Mouse (Mus musculus) liver, embryonic 11.5 days (tissue): Measurements from ENCODE around the gene Kctd19. TPM values are rescaled to one million over a fixed set of nuclear protein-coding genes. Genes with fewer than 3 reads are reported as not detected.

Experiments
- ATAC-seq: fragments of 200-750 bp; cut with Nextera tagmentation; replicated peaks from 2 replicates; pipeline ENCODE4 v1.8.0; 2017; ENCODE audit warnings: moderate number of reproducible peaks, mild to moderate bottlenecking, moderate TSS enrichment, moderate library complexity; ENCODE audit not compliant: low FRiP score
- DNase-seq: peaks from one replicate; pipeline ENCODE4 v3.0.0-alpha.2; 2017; ENCODE audit warnings: low spot score
- H3K27ac ChIP-seq: fragments of 300-500 bp; sonication (generic); 2 replicates; pipeline ENCODE4 v1.5.1; 2014; ENCODE audit warnings: mild to moderate bottlenecking, low read depth, low read length, control low read depth
- H3K27me3 ChIP-seq: fragments of 300-500 bp; sonication (generic); replicated peaks from 2 replicates; pipeline ENCODE4 v1.6.1; 2014; ENCODE audit warnings: low read length, mixed read lengths; ENCODE audit not compliant: control insufficient read depth, insufficient read depth
- H3K36me3 ChIP-seq: fragments of 300-500 bp; sonication (generic); 2 replicates; pipeline ENCODE4 v1.6.1; 2014; ENCODE audit warnings: mild to moderate bottlenecking, low read length, moderate library complexity, mixed read lengths; ENCODE audit not compliant: control insufficient read depth, insufficient read depth
- H3K4me1 ChIP-seq: fragments of 300-500 bp; sonication (generic); replicated peaks from 2 replicates; pipeline ENCODE4 v1.6.1; 2014; ENCODE audit warnings: low read length, mixed read lengths; ENCODE audit not compliant: control insufficient read depth, insufficient read depth
- H3K4me2 ChIP-seq: fragments of 300-500 bp; sonication (generic); 2 replicates; pipeline ENCODE4 v1.6.1; 2014; ENCODE audit warnings: mild to moderate bottlenecking, control low read depth, moderate library complexity
- H3K4me3 ChIP-seq: fragments of 300-500 bp; sonication (generic); 2 replicates; pipeline ENCODE4 v1.5.1; 2014; ENCODE audit warnings: low read depth, low read length, control low read depth
- H3K9ac ChIP-seq: fragments of 300-500 bp; sonication (generic); 2 replicates; pipeline ENCODE4 v1.6.1; 2014; ENCODE audit warnings: low read depth, low read length, control low read depth
- H3K9me3 ChIP-seq: fragments of 300-500 bp; sonication (generic); 2 replicates; pipeline ENCODE4 v1.6.1; 2016; ENCODE audit warnings: low read length, inconsistent platforms, mixed read lengths; ENCODE audit not compliant: control insufficient read depth
- WGBS: fragments of 180-500 bp; shearing (Covaris S2); extraction: QIAGEN DNeasy Blood & Tissue Kit; methylation state at CpG from one replicate; pipeline ENCODE4 v1.1.7; 2014; 5-methylcytosine and 5-hydroxymethylcytosine counted together
- polyA plus RNA-seq: library from polyadenylated mRNA; unstranded; fragments of >200 nt; fragmentation: Nextera tagmentation; extraction: Ambion mirVana; gene quantifications from 2 replicates; pipeline ENCODE4 v1.2.1, GENCODE M21; 2014

Kctd19 gene
- polyA plus RNA-seq, 1 experiment from 2014 or later = not detected

DNA sequence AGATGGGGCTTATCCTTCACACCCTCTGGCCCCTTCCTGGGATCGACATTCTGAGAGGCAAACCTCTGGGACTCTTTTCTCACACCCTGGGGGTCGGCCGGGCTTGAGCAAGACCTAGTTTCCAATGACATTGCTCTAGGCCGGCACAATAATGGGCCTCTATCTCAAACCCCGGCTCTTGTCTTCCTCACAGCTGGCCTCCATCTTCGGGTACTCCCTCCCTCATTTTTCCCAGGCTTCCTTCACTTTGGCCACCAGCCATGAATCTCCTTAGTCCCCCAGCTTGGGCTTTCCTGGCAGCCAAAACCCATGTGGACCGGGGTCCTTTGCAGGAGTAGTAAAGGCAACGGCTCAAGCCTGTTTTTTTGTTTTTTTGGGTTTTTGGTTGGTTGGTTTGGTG, 71.9 kb downstream of the Kctd19 start:
- ATAC-seq = no peak
- WGBS = 51% methylated on average over 8 of the region's 8 CpGs

GRCm38 (mm10) chr8:105339886-105340635, 73.2 kb downstream of the Kctd19 start:
- WGBS = 44% methylated on average over 6 of the region's 6 CpGs
- Histone ChIP-seq H3K27me3 (no peaks in the 10 kb centered on the region), H3K4me1 (peaks cover 36% of the 10 kb centered on the region), H3K4me2 (no peak overlapping the region), H3K36me3 (peaks cover 10% of the 10 kb centered on the region; the same call in 1 of the 2 replicates), H3K9ac (peak overlapping the region; percentile 2; the same call in 1 of the 2 replicates), H3K9me3 (no peaks in the 10 kb centered on the region), H3K27ac (0 out of 2 replicates have a peak overlapping the region, but pooled peaks have one; percentile 6), H3K4me3 (no peak overlapping the region)
- DNase-seq (no peak), ATAC-seq (peak; percentile 74)

More for the DNA sequence above, 71.9 kb downstream of the Kctd19 start:
- no peak overlapping the region for H3K9ac ChIP-seq
- no peak overlapping the region for H3K4me2 ChIP-seq
- peaks cover 10% of the 10 kb centered on the region; the same call in 1 of the 2 replicates for H3K36me3 ChIP-seq
- no peak overlapping the region for H3K4me3 ChIP-seq
- H3K27me3 ChIP-seq = no peaks in the 10 kb centered on the region; the same call in 1 of the 2 replicates
- no peak for DNase-seq
- no peaks in the 10 kb centered on the region for H3K9me3 ChIP-seq
- peaks cover 41% of the 10 kb centered on the region for H3K4me1 ChIP-seq
- H3K27ac ChIP-seq = no peak overlapping the region

- Histone ChIP-seq H3K27ac (peak overlapping the region; percentile 46; the same call in 1 of the 2 replicates), H3K27me3 (no peaks in the 10 kb centered on the region), H3K9ac (no peak overlapping the region), H3K4me2 (peak overlapping the region; percentile 23), H3K4me3 (no peak overlapping the region), H3K9me3 (no peaks in the 10 kb centered on the region), H3K36me3 (peaks cover 10% of the 10 kb centered on the region; the same call in 1 of the 2 replicates), H3K4me1 (peaks cover 33% of the 10 kb centered on the region)
- WGBS = 15% methylated on average over 4 of the region's 4 CpGs
- ATAC-seq = no peak
- no peak for DNase-seq
Observed at GRCm38 (mm10) chr8:105338992-105339391, 74.3 kb downstream of the Kctd19 start.

- no peak overlapping the region for H3K9ac ChIP-seq
- peaks cover 12% of the 10 kb centered on the region; the same call in 1 of the 2 replicates for H3K36me3 ChIP-seq
- 73% methylated on average over 32 of the region's 32 CpGs for WGBS
- no peaks in the 10 kb centered on the region for H3K9me3 ChIP-seq
- no peaks in the 10 kb centered on the region for H3K27me3 ChIP-seq
- no peak for DNase-seq
- ATAC-seq = no peak; the same call in 1 of the 2 replicates
- H3K4me1 ChIP-seq = peaks cover 32% of the 10 kb centered on the region
- no peak overlapping the region for H3K27ac ChIP-seq
- no peak overlapping the region for H3K4me2 ChIP-seq
- no peak overlapping the region for H3K4me3 ChIP-seq
Observed at GRCm38 (mm10) chr8:105336373-105337130, 76.8 kb downstream of the Kctd19 start.

Other genes with a start within 250 kb of the Kctd19 start
- gene Cbfb, start 242.8 kb downstream of the Kctd19 start, polyA plus RNA-seq = 31.1 and 32.7 TPM in 2 replicates
- gene D230025D16Rik, start 188.4 kb downstream of the Kctd19 start, polyA plus RNA-seq = 24.0 and 25.2 TPM in 2 replicates
- gene B3gnt9, start 158.3 kb downstream of the Kctd19 start, polyA plus RNA-seq = 4.2 and 4.4 TPM in 2 replicates
- gene Tradd, start 148.9 kb downstream of the Kctd19 start, polyA plus RNA-seq = 23.1 and 23.2 TPM in 2 replicates
- gene Fbxl8, start 148.9 kb downstream of the Kctd19 start, polyA plus RNA-seq = 2.0 and 2.4 TPM in 2 replicates
- 0.19 TPM in 1 of 2 replicates, not detected in the other for gene Hsf4, start 143.7 kb downstream of the Kctd19 start, polyA plus RNA-seq
- 0.14 and 0.51 TPM in 2 replicates for gene Nol3, start 137.4 kb downstream of the Kctd19 start, polyA plus RNA-seq
- gene 4931428F04Rik, start 123.6 kb downstream of the Kctd19 start, polyA plus RNA-seq = 4.7 and 5.1 TPM in 2 replicates
- gene Exoc3l, start 117.4 kb downstream of the Kctd19 start, polyA plus RNA-seq = 13.7 and 19.6 TPM in 2 replicates
- 266 and 301 TPM in 2 replicates for gene E2f4, start 115.8 kb downstream of the Kctd19 start, polyA plus RNA-seq
- 2.6 and 3.0 TPM in 2 replicates for gene Elmo3, start 107.9 kb downstream of the Kctd19 start, polyA plus RNA-seq
- 5.7 and 6.2 TPM in 2 replicates for gene Lrrc29, start 87.2 kb downstream of the Kctd19 start, polyA plus RNA-seq
- gene Tmem208, start 87.1 kb downstream of the Kctd19 start, polyA plus RNA-seq = 138 and 142 TPM in 2 replicates
- gene Fhod1, start 65.5 kb downstream of the Kctd19 start, polyA plus RNA-seq = 2.3 and 3.1 TPM in 2 replicates
- gene Slc9a5, start 64.7 kb downstream of the Kctd19 start, polyA plus RNA-seq = 1.5 and 1.6 TPM in 2 replicates
- gene Plekhg4, start 40.2 kb downstream of the Kctd19 start, polyA plus RNA-seq = 0.30 TPM in 1 of 2 replicates, not detected in the other
- 0.19 TPM in 1 of 2 replicates, not detected in the other for gene Lrrc36, start 69 bp upstream of the Kctd19 start, polyA plus RNA-seq
- gene Tppp3, start 58.0 kb upstream of the Kctd19 start, polyA plus RNA-seq = 3.1 and 3.2 TPM in 2 replicates
- gene Zdhhc1, start 83.4 kb upstream of the Kctd19 start, polyA plus RNA-seq = 6.4 and 8.9 TPM in 2 replicates
- 13.8 and 16.4 TPM in 2 replicates for gene Hsd11b2, start 105.3 kb upstream of the Kctd19 start, polyA plus RNA-seq
- 74.2 and 76.3 TPM in 2 replicates for gene Atp6v0d1, start 152.5 kb upstream of the Kctd19 start, polyA plus RNA-seq
- 31.4 and 33.0 TPM in 2 replicates for gene Ripor1, start 191.8 kb upstream of the Kctd19 start, polyA plus RNA-seq
- gene Ctcf, start 223.1 kb upstream of the Kctd19 start, polyA plus RNA-seq = 79.0 and 83.2 TPM in 2 replicates
- 0.53 TPM in 1 of 2 replicates, not detected in the other for gene Agrp, start 223.9 kb upstream of the Kctd19 start, polyA plus RNA-seq